Mouse (Mus musculus) layer of hippocampus, postnatal 10 days (tissue): Measurements from ENCODE around the gene Ttc28. TPM values are rescaled to one million over a fixed set of nuclear protein-coding genes. Genes with fewer than 3 reads are reported as not detected.
A peak's percentile ranks its signal among the peaks of the same experiment; 100 is the strongest.

Experiments
- DNase-seq, 2 experiments: peaks; one replicate each; pipeline ENCODE4 v3.0.0; 2021; ENCODE audit warnings: low spot score in 2 of 2
- total RNA-seq, 2 experiments: library from RNA; stranded (reverse); gene quantifications; 2 replicates each; pipeline ENCODE4 v1.2.3; 2021

The Ttc28 gene
- total RNA-seq, 2 experiments from 2014 or later = 29.6 to 32.7 TPM

GRCm38 (mm10) chr5:111200167-111200840, 320.7 kb downstream of the Ttc28 start:
- DNase-seq = no peak

GRCm38 (mm10) chr5:111200915-111201610, 321.5 kb downstream of the Ttc28 start:
- peak; percentile 62 to 68 for DNase-seq

GRCm38 (mm10) chr5:111204221-111204620, 324.6 kb downstream of the Ttc28 start:
- no peak for DNase-seq

- DNase-seq = no peak
Observed at GRCm38 (mm10) chr5:111204976-111205586, 325.5 kb downstream of the Ttc28 start.

GRCm38 (mm10) chr5:111205817-111206216, 326.2 kb downstream of the Ttc28 start:
- no peak for DNase-seq

- DNase-seq = peak; percentile 62 to 63
Observed at GRCm38 (mm10) chr5:111207924-111208659, 328.5 kb downstream of the Ttc28 start.

GRCm38 (mm10) chr5:111208660-111208969, 329.0 kb downstream of the Ttc28 start:
- peak; percentile 67 to 77 for DNase-seq

- DNase-seq = no peak
Observed at GRCm38 (mm10) chr5:111213935-111214450, 334.4 kb downstream of the Ttc28 start.

GRCm38 (mm10) chr5:111214890-111215289, 335.3 kb downstream of the Ttc28 start:
- no peak for DNase-seq

GRCm38 (mm10) chr5:111215722-111216121, 336.1 kb downstream of the Ttc28 start:
- no peak for DNase-seq

GRCm38 (mm10) chr5:111216166-111216565, 336.6 kb downstream of the Ttc28 start:
- no peak for DNase-seq

- DNase-seq = no peak
Observed at GRCm38 (mm10) chr5:111217447-111218110, 338.0 kb downstream of the Ttc28 start.

GRCm38 (mm10) chr5:111218111-111218891, 338.7 kb downstream of the Ttc28 start:
- no peak for DNase-seq

GRCm38 (mm10) chr5:111218998-111219397, 339.4 kb downstream of the Ttc28 start:
- no peak for DNase-seq

GRCm38 (mm10) chr5:111220679-111221380, 341.2 kb downstream of the Ttc28 start:
- DNase-seq = peak in 1 of 2 experiments; percentile 51

- no peak for DNase-seq
Observed at GRCm38 (mm10) chr5:111222820-111223219, 343.2 kb downstream of the Ttc28 start.

GRCm38 (mm10) chr5:111225306-111225705, 345.7 kb downstream of the Ttc28 start:
- no peak for DNase-seq

GRCm38 (mm10) chr5:111226486-111226885, 346.9 kb downstream of the Ttc28 start:
- no peak for DNase-seq

GRCm38 (mm10) chr5:111227850-111228249, 348.2 kb downstream of the Ttc28 start:
- no peak for DNase-seq
